Mouse (Mus musculus) lung, adult 2 months (tissue): ENCODE results near the gene Tmem17.

Experiments
- CTCF ChIP-seq: fragments of 200-500 bp; IDR thresholded peaks from 2 replicates; pipeline ENCODE4 v1.5.1; 2011; ENCODE audit warnings: mild to moderate bottlenecking, low read length, control low read depth; ENCODE audit not compliant: insufficient read depth
- POLR2A ChIP-seq: fragments of 200-500 bp; IDR thresholded peaks from 2 replicates; pipeline ENCODE4 v1.6.1; 2011; ENCODE audit warnings: low read depth, mild to moderate bottlenecking, control low read depth, low read length, borderline replicate concordance; ENCODE audit errors: extremely low read depth

- TF ChIP-seq CTCF: no peak
- no peak for TF ChIP-seq POLR2A
Observed at GRCm38 (mm10) chr11:22563706-22564105, 51.8 kb downstream of the Tmem17 start.
